Mouse (Mus musculus) CH12.LX (cell line): ENCODE data around the gene Tmem56. TPM values are rescaled to one million over a fixed set of nuclear protein-coding genes. Genes with fewer than 3 reads are reported as not detected.

Source experiments
- DNase-seq: peaks from one replicate; pipeline ENCODE4 v3.0.0-alpha.2; 2013; ENCODE audit errors: extremely low read depth
- H3K27ac ChIP-seq: 2 replicates; pipeline ENCODE4 v1.5.1; 2012; ENCODE audit warnings: low read depth, mild to moderate bottlenecking, control low read depth, moderate library complexity; ENCODE audit not compliant: insufficient read depth
- H3K27me3 ChIP-seq: replicated peaks from 2 replicates; pipeline ENCODE3; 2012; ENCODE audit warnings: inconsistent platforms
- H3K36me3 ChIP-seq, 2 experiments: replicated peaks in 1 of 2; 2 replicates each; pipeline versions ENCODE3 to v1.6.1; 2012; ENCODE audit warnings: inconsistent platforms in 1 of 2, low read length in 1 of 2, mild to moderate bottlenecking in 1 of 2, mixed read lengths in 1 of 2, moderate library complexity in 1 of 2; ENCODE audit not compliant: control insufficient read depth in 1 of 2, insufficient read depth in 1 of 2
- H3K4me1 ChIP-seq, 2 experiments: 2 replicates each; pipeline ENCODE4 v1.6.1; 2012; ENCODE audit warnings: inconsistent platforms in 1 of 2, moderate library complexity in 1 of 2; ENCODE audit not compliant: insufficient read depth in 2 of 2, control insufficient read depth in 1 of 2
- H3K4me2 ChIP-seq: 2 replicates; pipeline ENCODE4 v1.6.1; 2012; ENCODE audit warnings: low read depth, mild to moderate bottlenecking, control low read depth; ENCODE audit not compliant: poor library complexity, insufficient read depth, severe bottlenecking
- H3K4me3 ChIP-seq, 3 experiments: fragments of 150-350 bp in 1 of 3; sonication (generic) in 1 of 3; replicated peaks in 1 of 3; 2 replicates each; pipeline versions ENCODE3 to v1.5.1; 2011 to 2012; ENCODE audit warnings: low read depth in 2 of 3, low read length in 2 of 3, mild to moderate bottlenecking in 2 of 3, moderate library complexity in 2 of 3, control low read depth in 1 of 3, improper control_type of control experiment in 1 of 3, inconsistent platforms in 1 of 3, mixed read lengths in 1 of 3; ENCODE audit not compliant: poor library complexity in 1 of 3
- H3K79me2 ChIP-seq: replicated peaks from 2 replicates; pipeline ENCODE4 v1.6.1; 2012; ENCODE audit warnings: mild to moderate bottlenecking, moderate library complexity; ENCODE audit not compliant: control insufficient read depth, poor library complexity, insufficient read depth, severe bottlenecking; ENCODE audit errors: extremely low read depth
- H3K9ac ChIP-seq: 2 replicates; pipeline ENCODE4 v1.6.1; 2012; ENCODE audit warnings: low read depth, mild to moderate bottlenecking, control low read depth, moderate library complexity; ENCODE audit not compliant: insufficient read depth
- H3K9me3 ChIP-seq: replicated peaks from 2 replicates; pipeline ENCODE3; 2012; ENCODE audit warnings: low read length, inconsistent platforms, mixed read lengths
- CHD1 ChIP-seq: IDR thresholded peaks from 2 replicates; pipeline ENCODE4 v1.6.1; 2012; ENCODE audit warnings: low read depth, low read length, improper control_type of control experiment, inconsistent platforms
- E2F4 ChIP-seq: IDR thresholded peaks from 2 replicates; pipeline ENCODE4 v1.6.1; 2011; ENCODE audit warnings: low read depth, low read length, improper control_type of control experiment; ENCODE audit not compliant: insufficient replicate concordance
- ETS1 ChIP-seq: conservative IDR thresholded peaks from 2 replicates; pipeline ENCODE4 v1.6.1; 2012; ENCODE audit warnings: low read depth, mild to moderate bottlenecking, inconsistent platforms, low read length, improper control_type of control experiment, moderate library complexity
- GABPA ChIP-seq: IDR thresholded peaks from 2 replicates; pipeline ENCODE4 v1.6.1; 2012; ENCODE audit warnings: low read depth, low read length, improper control_type of control experiment, inconsistent platforms; ENCODE audit not compliant: insufficient replicate concordance
- HCFC1 ChIP-seq: IDR thresholded peaks from 2 replicates; pipeline ENCODE4 v1.6.1; 2012; ENCODE audit warnings: low read depth, mild to moderate bottlenecking, inconsistent platforms, low read length, improper control_type of control experiment
- JUN ChIP-seq: IDR thresholded peaks from 2 replicates; pipeline ENCODE4 v1.6.1; 2011; ENCODE audit warnings: low read depth, mild to moderate bottlenecking, low read length, improper control_type of control experiment, moderate library complexity; ENCODE audit not compliant: insufficient read depth
- MAX ChIP-seq: IDR thresholded peaks from 2 replicates; pipeline ENCODE4 v1.6.1; 2011; ENCODE audit warnings: low read length, improper control_type of control experiment
- MEF2A ChIP-seq: IDR thresholded peaks from 2 replicates; pipeline ENCODE4 v1.6.1; 2014; ENCODE audit warnings: low read depth, mild to moderate bottlenecking, inconsistent platforms, low read length, improper control_type of control experiment, borderline replicate concordance
- MXI1 ChIP-seq: IDR thresholded peaks from 2 replicates; pipeline ENCODE4 v1.6.1; 2011; ENCODE audit warnings: mild to moderate bottlenecking, low read depth, low read length, improper control_type of control experiment
- MYC ChIP-seq: IDR thresholded peaks from 2 replicates; pipeline ENCODE4 v1.6.1; 2011; ENCODE audit warnings: low read depth, mild to moderate bottlenecking, improper control_type of control experiment, low read length
- NRF1 ChIP-seq: IDR thresholded peaks from 2 replicates; pipeline ENCODE4 v1.6.1; 2014; ENCODE audit warnings: low read depth, mild to moderate bottlenecking, inconsistent platforms, low read length, improper control_type of control experiment, moderate library complexity
- PAX5 ChIP-seq: IDR thresholded peaks from 2 replicates; pipeline ENCODE4 v1.6.1; 2012; ENCODE audit warnings: low read length, inconsistent platforms, mixed read lengths
- POLR2A ChIP-seq: IDR thresholded peaks from 2 replicates; pipeline ENCODE4 v1.6.1; 2011; ENCODE audit warnings: low read depth, mild to moderate bottlenecking, improper control_type of control experiment, low read length
- POLR2AphosphoS2 ChIP-seq: IDR thresholded peaks from 2 replicates; pipeline ENCODE4 v1.6.1; 2011; ENCODE audit warnings: low read depth, low read length, improper control_type of control experiment
- RAD21 ChIP-seq: IDR thresholded peaks from 2 replicates; pipeline ENCODE4 v1.6.1; 2011; ENCODE audit warnings: low read depth, mild to moderate bottlenecking, low read length, improper control_type of control experiment, moderate library complexity
- RCOR1 ChIP-seq: conservative IDR thresholded peaks from 2 replicates; pipeline ENCODE4 v1.6.1; 2012; ENCODE audit warnings: low read depth, mild to moderate bottlenecking, inconsistent platforms, low read length, improper control_type of control experiment
- TCF12 ChIP-seq: IDR thresholded peaks from 2 replicates; pipeline ENCODE4 v1.6.1; 2014; ENCODE audit warnings: low read depth, mild to moderate bottlenecking, inconsistent platforms, low read length, improper control_type of control experiment
- USF2 ChIP-seq: conservative IDR thresholded peaks from 2 replicates; pipeline ENCODE4 v1.6.1; 2011; ENCODE audit warnings: low read depth, low read length, improper control_type of control experiment
- dilution Hi-C: fragments of 300-500 bp; cut with MboI; formaldehyde crosslinking; loops from 2 replicates; pipeline ENCODE4 v1.14.3; 2020; ENCODE audit warnings: low sequenced_read_pairs; ENCODE audit not compliant: extremely low pct_unique_long_range_greater_than_20kb, extremely low pct_ligation_motif_present
- in situ Hi-C: fragments of 300-500 bp; cut with MboI; formaldehyde crosslinking; loops from 3 replicates; pipeline ENCODE4 v1.14.3; 2019; ENCODE audit warnings: low sequenced_read_pairs, low pct_ligation_motif_present, low pct_unique_long_range_greater_than_20kb, mixed read lengths
- polyA plus RNA-seq: library from polyadenylated mRNA; unstranded; fragments of >175 nt; gene quantifications from 2 replicates; pipeline ENCODE4 v1.2.1, GENCODE M21; 2012; ENCODE audit warnings: low read depth; ENCODE audit not compliant: insufficient read length
- total RNA-seq, 2 experiments: library from RNA; depleted of rRNA; stranded (reverse); fragments of 300-350 nt in 1 of 2; fragments of >200 nt in 1 of 2; gene quantifications; 2 replicates each; pipeline ENCODE4 v1.2.3; 2012 to 2014

The Tmem56 gene
- total and polyA plus RNA-seq, 3 experiments = not detected

- dilution Hi-C loops = no loop called here
- Histone ChIP-seq H3K79me2 (no peaks in the 10 kb centered on the region), H3K4me1 (no peaks in the 10 kb centered on the region), H3K36me3 (peaks cover 0 to 50% of the 10 kb centered on the region in 2 experiments), H3K9me3 (no peaks in the 10 kb centered on the region), H3K27me3 (no peaks in the 10 kb centered on the region), H3K4me2 (no peak overlapping the region), H3K4me3 (no peak overlapping the region), H3K9ac (no peak overlapping the region), H3K27ac (no peak overlapping the region)
- TF ChIP-seq CHD1 = no peak
- TF ChIP-seq E2F4 = no peak
- no peak for TF ChIP-seq ETS1
- no peak for TF ChIP-seq POLR2AphosphoS2
- TF ChIP-seq MAX = no peak
- TF ChIP-seq JUN = no peak
- TF ChIP-seq TCF12 = no peak
- TF ChIP-seq HCFC1 = no peak
- TF ChIP-seq MEF2A = no peak
- TF ChIP-seq RCOR1 = no peak
- TF ChIP-seq PAX5 = no peak
- no peak for TF ChIP-seq USF2
- TF ChIP-seq NRF1 = no peak
- TF ChIP-seq MYC = no peak
- no peak for TF ChIP-seq MXI1
- no peak for DNase-seq
- in situ Hi-C loops = loop anchor here (25.0 kb wide), 1 partner anchor 400 kb away; the partner anchor contains the start of gene F3
Measured at GRCm38 (mm10) chr3:121312426-121312825, 29.5 kb upstream of the Tmem56 start.

GRCm38 (mm10) chr3:121309896-121310714 lies 27.2 kb upstream of the Tmem56 start:
- in situ Hi-C loops = loop anchor here (5.0 to 25.0 kb wide), 2 partner anchors 192 to 402 kb away; partner anchors contain the start of gene F3
- Histone ChIP-seq H3K4me2 (no peak overlapping the region), H3K27ac (no peak overlapping the region), H3K27me3 (no peaks in the 10 kb centered on the region), H3K9me3 (no peaks in the 10 kb centered on the region), H3K79me2 (no peaks in the 10 kb centered on the region), H3K9ac (no peak overlapping the region), H3K4me3 (no peak overlapping the region), H3K36me3 (peaks cover 3 to 46% of the 10 kb centered on the region in 2 experiments), H3K4me1 (no peaks in the 10 kb centered on the region)
- no peak for DNase-seq
- TF ChIP-seq PAX5 (no peak), GABPA (no peak), RAD21 (peak; percentile 26), POLR2A (no peak), HCFC1 (no peak)
- dilution Hi-C loops = no loop called here
